Mouse (Mus musculus): Measurements from ENCODE around the gene Cyp3a57.
"Not testable (repeated sequence)": the region's sequence is repeated elsewhere in the genome, so short reads cannot be mapped to it uniquely, and the experiment has no call there.

DNA sequence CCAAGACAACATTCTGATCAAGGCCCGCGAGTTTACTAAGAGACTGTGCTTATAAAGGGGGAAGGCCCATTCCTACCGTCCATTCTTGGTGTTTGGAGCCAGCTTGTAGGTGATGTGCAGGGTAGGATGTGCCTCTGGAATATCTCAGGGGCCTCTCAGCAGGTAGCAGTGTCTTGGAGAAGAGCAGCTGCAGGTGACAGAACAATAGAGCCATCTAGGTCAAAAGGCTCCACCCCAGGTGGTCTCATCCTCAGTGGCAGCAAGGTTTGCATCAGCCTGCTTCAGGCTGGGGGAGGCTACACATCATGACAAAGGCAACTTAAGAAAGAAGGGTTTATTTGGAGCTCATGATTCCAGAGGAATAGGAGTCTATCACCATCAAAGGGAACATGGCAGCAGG lies 37.3 kb upstream of the Cyp3a57 start:
- TF ChIP-seq POLR2AphosphoS2 (IDR thresholded peaks at IDR 0.05; ENCODE audit: low read depth, low read length); POLR2A (IDR thresholded peaks at IDR 0.05; ENCODE audit: low read depth, low read length); EP300 (IDR thresholded peaks at IDR 0.05; ENCODE audit: low read length); CTCF (conservative IDR thresholded peaks at IDR 0.05 in 1 of 2, IDR thresholded peaks at IDR 0.05 in 1 of 2; ENCODE audit: low read depth in 2 of 2, low read length in 2 of 2); E2F4 (IDR thresholded peaks at IDR 0.05; ENCODE audit: insufficient replicate concordance, low read depth, low read length); ZKSCAN1 (IDR thresholded peaks at IDR 0.05; ENCODE audit: borderline replicate concordance, low read depth, low read length); BHLHE40 (IDR thresholded peaks at IDR 0.05; ENCODE audit: low read depth, low read length); KAT2A (IDR thresholded peaks at IDR 0.05; ENCODE audit: insufficient replicate concordance, low read length): not testable (repeated sequence)

Measured in CH12.LX (cell line).